Mouse (Mus musculus): ENCODE results near the gene Insl6. TPM values are rescaled to one million over a fixed set of nuclear protein-coding genes. Genes with fewer than 3 reads are reported as not detected.

Insl6 gene
- total RNA-seq, 2 experiments from 2014 or later: 0.51 TPM; not detected in 1

GRCm38 (mm10) chr19:29292546-29292945 is 32.6 kb downstream of the Insl6 start:
- no peak for DNase-seq (ENCODE audit: low spot score in 2 of 2)

GRCm38 (mm10) chr19:29291532-29291931 is 33.6 kb downstream of the Insl6 start:
- DNase-seq (ENCODE audit: low spot score in 2 of 2): no peak

DNA sequence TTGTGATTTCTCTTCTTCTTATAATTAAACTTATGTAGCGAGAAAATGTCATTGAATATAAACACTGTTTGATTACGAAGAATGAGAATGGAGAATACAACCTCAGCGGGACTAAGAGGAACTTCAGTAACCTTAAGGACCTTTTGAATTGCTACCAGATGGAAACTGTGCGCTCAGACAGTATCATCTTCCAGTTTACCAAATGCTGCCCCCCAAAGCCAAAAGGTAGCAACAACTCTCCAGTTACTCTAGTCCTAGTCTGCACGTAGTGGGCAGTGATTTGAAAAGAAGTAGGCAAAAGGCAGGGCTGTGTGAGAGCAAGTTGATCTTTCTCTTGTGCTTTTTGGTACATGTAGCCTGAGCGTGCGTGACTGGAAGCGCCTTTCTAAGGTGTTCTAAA is 37.3 kb downstream of the Insl6 start:
- DNase-seq (ENCODE audit: low spot score in 2 of 2): no peak

GRCm38 (mm10) chr19:29285451-29285869 is 39.7 kb downstream of the Insl6 start:
- DNase-seq (ENCODE audit: low spot score in 2 of 2): no peak

DNA sequence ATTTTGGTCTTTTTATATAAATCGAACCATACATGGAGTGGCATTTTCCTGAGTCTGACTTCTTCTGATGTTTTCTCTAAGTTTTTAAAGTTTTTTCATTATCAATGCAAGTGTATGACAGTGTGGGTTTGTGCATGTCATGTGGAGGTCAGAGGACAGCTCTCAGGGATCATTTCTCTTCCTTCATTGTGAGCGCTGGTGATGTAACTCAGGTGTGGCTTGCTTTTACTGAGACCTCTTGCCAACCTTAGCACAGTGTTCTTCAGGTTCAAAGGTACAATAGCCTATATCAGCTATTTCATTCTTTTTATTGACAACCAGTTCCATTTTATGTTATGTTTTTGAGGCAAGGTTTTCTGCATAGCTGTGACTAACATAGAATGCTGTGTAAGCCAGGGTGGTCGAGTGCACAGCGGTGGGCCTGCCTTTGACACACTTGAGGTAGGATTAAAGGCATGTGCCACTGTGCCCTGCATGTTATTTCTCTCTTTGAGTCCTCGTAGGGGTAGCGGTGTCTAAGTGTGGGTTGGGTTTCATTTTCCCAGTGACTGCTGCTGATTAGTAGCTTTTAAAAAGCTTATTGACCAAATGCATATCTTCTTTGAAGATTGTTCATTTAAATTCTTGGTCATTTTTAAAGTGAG is 46.1 kb downstream of the Insl6 start:
- no peak for DNase-seq (ENCODE audit: low spot score in 2 of 2)

- no peak for DNase-seq (ENCODE audit: low spot score in 2 of 2)
Measured at GRCm38 (mm10) chr19:29276414-29276813, 48.7 kb downstream of the Insl6 start.

DNA sequence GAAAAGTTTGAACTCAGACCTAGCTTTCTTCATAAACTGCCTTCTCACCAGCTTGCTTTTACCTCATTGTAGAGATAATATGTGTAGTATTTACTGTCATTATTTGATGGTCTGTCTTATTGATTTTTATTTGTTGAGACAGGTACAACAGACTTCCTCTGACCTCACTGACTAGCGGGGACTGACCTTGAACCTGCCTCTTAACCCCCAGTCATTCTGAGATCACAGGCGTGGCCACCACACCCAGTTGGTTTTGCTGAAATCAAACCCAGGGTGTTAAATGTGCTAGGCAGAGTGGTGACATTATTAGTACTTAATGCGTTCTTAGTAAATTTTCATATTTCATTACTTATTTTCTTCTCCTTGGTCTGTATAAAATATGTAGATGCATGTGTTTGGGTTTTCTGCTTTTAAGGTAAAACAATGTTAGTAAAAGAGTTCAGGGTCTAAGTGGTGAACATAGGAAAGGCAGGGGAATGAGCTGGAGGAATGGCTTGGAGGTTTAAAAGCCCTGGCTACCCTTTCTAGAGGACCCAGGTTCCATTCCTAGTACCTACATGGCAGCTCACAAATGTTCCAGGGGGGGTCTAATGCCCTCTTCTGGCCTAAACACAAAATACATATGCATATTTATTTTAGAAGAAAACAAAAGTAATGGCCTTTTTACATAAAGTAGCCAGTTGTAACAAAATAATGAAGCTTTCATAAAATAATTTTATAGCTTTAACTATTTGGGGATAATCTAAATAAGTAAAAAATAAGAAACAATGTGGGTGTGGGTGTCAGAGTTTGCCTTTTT is 52.9 kb downstream of the Insl6 start:
- no peak for DNase-seq (ENCODE audit: low spot score in 2 of 2)

Other genes with a start within 250 kb of the Insl6 start
- gene Rcl1, start 224.0 kb downstream of the Insl6 start, total RNA-seq (2021): 10 to 100 TPM; 17.8 to 20.7 TPM
- 10 to 100 TPM; 31.9 to 32.1 TPM for gene Jak2, start 73.5 kb downstream of the Insl6 start, total RNA-seq (2021)
- gene Rln1, start 9.3 kb upstream of the Insl6 start, total RNA-seq (2021): 1 to 10 TPM; 2.1 to 2.4 TPM
- 10 to 100 TPM; 33.3 to 33.9 TPM for gene Plgrkt, start 42.0 kb upstream of the Insl6 start, total RNA-seq (2021)
- 1 to 10 TPM; 1.1 to 1.6 TPM for gene Cd274, start 42.1 kb upstream of the Insl6 start, total RNA-seq (2021)
- under 1 TPM in 1 of 2 experiments, not detected in 1; 0.50 TPM for gene Pdcd1lg2, start 85.6 kb upstream of the Insl6 start, total RNA-seq (2021)
- 10 to 100 TPM; 44.0 to 49.7 TPM for gene Ric1, start 196.9 kb upstream of the Insl6 start, total RNA-seq (2021)